Mouse (Mus musculus) myocyte (in vitro differentiated cells): ENCODE measurements around the gene 3110082J24Rik.

Source experiments
- CEBPB ChIP-seq: IDR thresholded peaks from 2 replicates; pipeline ENCODE4 v1.6.1; 2011; ENCODE audit warnings: mild to moderate bottlenecking, moderate library complexity; ENCODE audit not compliant: poor library complexity, insufficient read depth, severe bottlenecking
- E2F4 ChIP-seq: IDR thresholded peaks from one replicate; pipeline ENCODE4 v1.6.1; 2011; ENCODE audit warnings: mild to moderate bottlenecking, control low read depth, moderate library complexity; ENCODE audit not compliant: insufficient read depth
- MAX ChIP-seq: IDR thresholded peaks from one replicate; pipeline ENCODE4 v1.6.1; 2011; ENCODE audit warnings: low read depth, mild to moderate bottlenecking, control low read depth
- MYOG ChIP-seq, 3 experiments: IDR thresholded peaks; one replicate each; pipeline ENCODE4 v1.6.1; 2011; ENCODE audit warnings: control low read depth in 2 of 3, low read depth in 2 of 3, mild to moderate bottlenecking in 2 of 3; ENCODE audit not compliant: insufficient read length in 2 of 3, control insufficient read depth in 1 of 3, insufficient read depth in 1 of 3
- POLR2A ChIP-seq: IDR thresholded peaks from one replicate; pipeline ENCODE4 v1.6.1; 2011; ENCODE audit warnings: low read depth, mild to moderate bottlenecking, control low read depth, moderate library complexity; ENCODE audit not compliant: insufficient read length
- POLR2AphosphoS2 ChIP-seq: IDR thresholded peaks from one replicate; pipeline ENCODE4 v1.6.1; 2011; ENCODE audit warnings: low read depth, control low read depth; ENCODE audit not compliant: insufficient read length
- SRF ChIP-seq: IDR thresholded peaks from one replicate; pipeline ENCODE4 v1.6.1; 2011; ENCODE audit warnings: low read depth; ENCODE audit not compliant: control insufficient read depth, insufficient read length
- TCF12 ChIP-seq: IDR thresholded peaks from one replicate; pipeline ENCODE4 v1.6.1; 2011; ENCODE audit warnings: mild to moderate bottlenecking, control low read depth; ENCODE audit not compliant: poor library complexity, insufficient read depth, severe bottlenecking
- TCF3 ChIP-seq: IDR thresholded peaks from one replicate; pipeline ENCODE4 v1.6.1; 2011; ENCODE audit warnings: low read depth, control low read depth; ENCODE audit not compliant: insufficient read length
- USF1 ChIP-seq: IDR thresholded peaks from one replicate; pipeline ENCODE4 v1.6.1; 2011; ENCODE audit warnings: low read depth, mild to moderate bottlenecking, control low read depth, moderate library complexity

- TF ChIP-seq POLR2A (no peak), TCF3 (no peak), TCF12 (no peak), CEBPB (no peak), SRF (no peak), E2F4 (no peak), MYOG (IDR thresholded peaks at IDR 0.05; ENCODE audit: control insufficient read depth in 1 of 3, insufficient read depth in 1 of 3, insufficient read length in 2 of 3, low read depth in 2 of 3) (no peak), POLR2AphosphoS2 (no peak), USF1 (no peak), MAX (no peak)
These were observed 26.3 kb upstream of the 3110082J24Rik start for GRCm38 (mm10) chr5:30132173-30132572.
